Mouse (Mus musculus) kidney, postnatal 4 days (tissue): Measurements from ENCODE around the gene Nuak1.
"Not testable (repeated sequence)": the region's sequence is repeated elsewhere in the genome, so short reads cannot be mapped to it uniquely, and the experiment has no call there.

ENCODE experiments used
- DNase-seq, 2 experiments: peaks; one replicate each; pipeline ENCODE4 v3.0.0; 2021; ENCODE audit warnings: mixed read lengths in 2 of 2

The Nuak1 gene

DNA sequence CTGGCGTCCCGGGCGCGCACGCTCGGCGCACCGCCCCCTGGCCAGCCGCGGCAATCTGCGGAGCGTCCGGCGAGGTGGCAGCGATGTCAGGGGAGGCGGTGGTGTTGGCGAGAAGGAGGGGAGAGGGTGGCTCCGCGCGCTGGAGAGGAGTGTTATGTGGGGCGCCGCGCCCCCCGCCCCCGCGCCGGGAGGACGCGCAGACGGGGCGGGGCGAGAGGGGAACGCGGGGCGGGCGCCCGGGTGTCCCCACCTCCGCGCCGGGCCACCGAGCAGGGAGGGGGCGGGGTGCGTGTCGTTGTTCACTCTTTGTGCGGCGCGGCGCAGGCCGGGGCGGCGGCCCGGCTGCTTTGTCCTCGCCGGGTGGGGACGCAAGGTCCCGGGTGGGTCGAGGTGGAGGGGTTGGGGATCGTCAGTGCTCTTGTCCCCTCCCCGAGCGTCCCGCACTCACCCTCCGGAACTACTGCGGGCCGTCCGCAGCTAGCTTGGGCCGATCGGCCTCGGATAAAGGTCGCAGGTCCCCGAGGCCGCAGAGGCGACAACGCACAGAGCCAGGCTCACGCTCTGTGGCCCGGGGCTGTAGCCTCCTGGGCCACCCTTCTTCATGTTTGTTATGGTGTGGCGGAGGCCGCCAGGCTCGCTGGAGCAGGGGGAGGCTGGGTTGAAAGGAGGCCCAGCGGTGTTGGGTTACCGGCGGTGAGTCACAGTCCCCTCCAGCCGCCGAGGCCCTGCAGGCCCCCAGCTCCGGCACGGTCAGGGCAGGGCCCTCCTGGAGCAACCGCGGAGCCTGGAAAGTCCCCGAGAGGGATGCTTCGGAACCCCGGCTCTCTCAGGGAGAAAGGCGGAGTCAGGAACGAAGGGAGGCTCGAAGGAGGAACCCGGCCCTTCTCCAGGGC is at the start of gene Nuak1:
Nuak1 (minus strand) TSS at position 57 of the 893 bp plus-strand sequence.
- peak; percentile 95 to 97 for DNase-seq

GRCm38 (mm10) chr10:84490115-84490514 is 49.7 kb upstream of the Nuak1 start:
- no peak for DNase-seq

DNA sequence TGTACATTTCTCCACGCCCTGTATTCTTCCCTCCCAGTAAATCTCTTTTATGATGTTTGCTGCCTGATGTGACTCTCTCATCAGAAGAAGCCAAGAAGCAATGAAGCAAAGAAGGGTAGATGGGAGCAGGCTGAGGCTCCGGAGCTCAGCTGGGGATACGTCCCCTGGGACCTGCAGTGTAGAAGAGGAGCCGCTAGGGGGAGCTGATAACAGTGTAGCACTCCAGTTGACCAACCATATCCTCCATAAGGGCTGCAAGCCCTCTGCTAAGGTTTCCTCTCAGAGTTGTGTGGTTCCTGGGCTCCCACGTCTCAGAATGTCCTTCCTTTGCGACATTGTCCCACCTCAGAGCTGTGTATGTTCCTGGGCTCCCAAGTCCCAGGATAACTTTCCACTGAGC is 47.9 kb upstream of the Nuak1 start:
- DNase-seq: peak; percentile 79 to 84

DNA sequence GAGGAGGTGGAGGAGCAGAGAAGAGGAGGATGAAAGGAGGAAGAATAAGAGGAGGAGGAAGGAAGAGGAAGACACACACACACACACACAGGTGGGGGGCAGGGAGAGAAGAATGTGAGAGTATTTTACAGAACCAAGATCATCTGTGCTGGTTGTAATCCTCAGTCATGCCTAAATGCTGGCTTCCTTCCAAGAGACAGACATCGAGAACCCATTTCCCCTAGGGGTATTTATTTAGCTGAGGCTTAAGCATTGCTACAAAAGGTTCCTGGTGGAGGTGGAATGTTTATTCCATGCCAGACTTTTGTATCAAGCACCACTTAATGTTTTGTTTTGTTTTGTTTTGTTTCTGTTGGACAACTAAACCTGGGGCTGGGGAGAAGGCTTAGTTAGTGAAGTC is 44.3 kb upstream of the Nuak1 start:
- DNase-seq: no peak

- no peak for DNase-seq
Observed at GRCm38 (mm10) chr10:84483553-84483952, 43.2 kb upstream of the Nuak1 start.

GRCm38 (mm10) chr10:84483069-84483468 is 42.7 kb upstream of the Nuak1 start:
- DNase-seq: no peak

GRCm38 (mm10) chr10:84482418-84482817 is 42.0 kb upstream of the Nuak1 start:
- not testable (repeated sequence) for DNase-seq

GRCm38 (mm10) chr10:84481327-84481671 is 40.9 kb upstream of the Nuak1 start:
- DNase-seq: peak; percentile 60 to 75

GRCm38 (mm10) chr10:84480667-84481326 is 40.4 kb upstream of the Nuak1 start:
- DNase-seq: no peak

DNA sequence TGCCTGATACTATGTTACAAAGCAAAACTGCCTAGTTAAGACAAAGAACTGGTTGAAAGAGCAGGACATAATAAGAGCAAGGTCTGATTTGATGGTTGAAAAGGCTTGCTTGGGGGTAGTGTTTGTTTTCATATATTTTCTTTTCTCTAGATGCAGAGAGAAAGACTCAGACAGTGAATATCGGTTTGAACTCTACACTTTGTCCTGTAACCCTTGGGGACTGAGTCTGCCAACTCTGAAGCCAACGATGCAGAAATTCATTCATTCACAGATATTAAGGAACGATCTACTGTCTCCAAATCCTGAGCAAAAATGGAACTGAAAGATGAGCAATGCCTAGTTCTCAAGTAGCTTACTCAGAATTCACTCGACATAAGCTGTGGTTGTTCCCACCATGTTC is 39.7 kb upstream of the Nuak1 start:
- no peak for DNase-seq

DNA sequence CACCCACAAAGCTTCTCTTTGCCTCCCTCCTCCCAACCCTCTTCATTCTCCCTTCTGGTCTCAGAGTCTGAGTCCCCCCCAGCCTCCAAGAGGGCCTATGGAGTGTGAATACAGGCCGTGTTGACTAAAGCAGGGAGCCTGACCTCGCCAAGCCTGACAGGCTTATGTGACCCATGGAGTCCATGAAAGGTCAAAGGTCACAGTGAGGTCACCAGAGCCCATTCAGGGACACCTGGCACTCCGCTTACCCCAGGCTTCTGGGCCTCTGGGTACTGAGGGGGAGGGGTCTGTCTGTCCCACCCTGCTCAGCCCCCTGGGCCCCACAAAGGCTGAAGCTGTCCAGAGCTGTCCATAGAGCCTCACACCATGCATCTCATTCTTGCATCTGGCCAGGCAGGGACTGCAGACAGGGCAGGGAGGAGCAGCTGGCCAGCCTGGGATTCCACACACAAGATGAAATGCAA is 37.2 kb upstream of the Nuak1 start:
- DNase-seq: no peak

DNA sequence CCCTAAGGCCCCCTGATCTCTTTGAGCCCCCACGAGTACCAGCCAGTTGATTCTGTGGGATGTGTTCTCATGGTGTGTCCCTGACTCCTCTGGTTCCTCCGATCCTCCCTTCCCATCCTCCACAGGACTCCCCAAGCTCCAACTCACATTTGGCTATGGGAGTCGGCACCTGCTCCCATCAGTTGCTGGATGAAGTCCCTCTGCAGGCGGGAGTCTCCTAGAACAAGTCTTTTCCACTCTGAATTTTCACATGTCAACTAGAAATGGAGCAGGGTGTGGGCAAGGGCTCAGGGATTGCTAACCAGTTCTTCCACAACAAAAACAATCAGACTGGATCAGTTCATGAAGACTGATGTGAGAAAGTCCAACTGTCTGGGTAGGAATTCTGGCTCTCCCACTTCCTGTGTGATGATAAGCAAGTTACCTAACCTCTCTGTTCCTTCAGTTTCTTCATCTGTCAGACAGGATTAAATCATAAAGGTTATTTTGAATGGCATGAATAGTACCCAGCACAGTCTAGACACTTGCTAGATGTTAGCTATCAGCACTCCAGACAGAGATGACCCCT is 36.7 kb upstream of the Nuak1 start:
- DNase-seq: no peak

- no peak for DNase-seq
Observed at GRCm38 (mm10) chr10:84467555-84468164, 27.3 kb upstream of the Nuak1 start.

- no peak for DNase-seq
Observed at GRCm38 (mm10) chr10:84465511-84465910, 25.1 kb upstream of the Nuak1 start.

- DNase-seq: no peak
Observed at GRCm38 (mm10) chr10:84460420-84461101, 20.2 kb upstream of the Nuak1 start.

DNA sequence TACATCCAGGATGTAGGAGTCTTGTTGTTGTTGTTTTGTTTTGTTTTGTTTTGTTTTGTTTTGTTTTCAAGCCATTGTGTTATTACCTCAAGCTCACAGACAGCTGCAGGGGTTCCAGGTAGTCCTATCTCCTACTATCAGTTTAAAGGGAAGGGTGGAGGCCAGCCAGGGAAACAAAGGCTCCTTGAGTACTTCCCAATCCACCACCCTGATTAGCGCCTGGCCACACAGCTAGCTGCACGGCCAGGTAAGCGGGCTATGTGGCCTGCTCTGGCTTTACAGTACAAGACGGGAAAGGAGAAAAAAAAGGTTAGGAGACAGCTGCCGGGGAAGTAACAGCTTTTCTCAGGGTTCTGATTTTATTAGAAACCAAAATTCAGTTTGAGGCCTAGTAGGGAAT is 17.7 kb upstream of the Nuak1 start:
- no peak for DNase-seq

- no peak for DNase-seq
Observed at GRCm38 (mm10) chr10:84457539-84457938, 17.1 kb upstream of the Nuak1 start.

DNA sequence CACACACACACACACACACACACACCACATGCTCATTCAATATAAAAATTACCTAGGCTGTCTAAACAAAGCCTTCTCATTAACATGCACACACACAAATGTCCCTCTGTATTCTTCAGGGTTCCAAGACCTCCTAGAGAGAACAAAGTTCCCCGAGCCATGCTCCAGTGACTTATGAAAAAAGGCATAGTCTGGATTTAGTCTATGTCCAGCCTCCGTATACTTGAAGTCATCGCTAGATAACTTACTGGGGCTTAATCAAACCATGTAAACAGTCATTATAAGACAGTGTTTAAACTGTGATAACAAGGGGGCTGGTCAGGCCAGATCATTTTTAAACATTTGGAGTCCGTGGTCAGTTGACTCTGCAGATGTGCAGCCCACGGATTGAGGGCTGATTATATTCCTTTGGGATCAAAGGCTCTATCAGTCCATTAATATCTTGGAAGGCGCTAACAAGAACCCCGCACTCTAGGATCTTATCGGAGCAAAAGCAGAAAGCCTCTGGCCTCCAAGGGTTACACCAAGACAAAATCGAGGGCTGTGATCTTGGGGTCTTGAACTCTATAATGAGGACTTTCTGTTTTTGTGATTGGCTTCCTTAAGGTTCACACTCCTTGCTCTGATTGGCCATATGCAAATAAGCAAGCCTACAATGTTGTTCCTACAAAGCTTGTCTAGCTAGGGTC is 16.4 kb upstream of the Nuak1 start:
- no peak for DNase-seq

DNA sequence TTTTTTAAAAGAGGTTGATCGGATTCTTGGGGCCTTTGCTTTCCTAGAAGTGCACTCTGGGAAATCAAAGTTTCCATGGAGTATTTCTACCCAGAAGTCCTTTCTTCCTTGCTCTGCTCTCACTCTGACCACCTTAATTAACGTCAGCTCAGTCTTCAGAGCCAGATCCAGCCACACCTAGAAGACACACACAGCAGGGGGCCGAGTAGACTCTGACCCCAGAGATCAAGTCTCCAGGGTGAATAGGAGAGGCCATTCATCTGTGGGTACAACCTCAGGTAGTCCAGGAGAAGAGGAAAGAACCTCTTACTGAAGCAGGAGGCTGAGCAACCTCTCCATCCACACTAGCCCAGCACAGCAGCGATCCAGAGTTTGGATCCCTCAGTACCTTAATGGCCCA is 11.5 kb upstream of the Nuak1 start:
- DNase-seq: no peak

GRCm38 (mm10) chr10:84450654-84451053 is 10.3 kb upstream of the Nuak1 start:
- DNase-seq: peak; percentile 93 to 94

DNA sequence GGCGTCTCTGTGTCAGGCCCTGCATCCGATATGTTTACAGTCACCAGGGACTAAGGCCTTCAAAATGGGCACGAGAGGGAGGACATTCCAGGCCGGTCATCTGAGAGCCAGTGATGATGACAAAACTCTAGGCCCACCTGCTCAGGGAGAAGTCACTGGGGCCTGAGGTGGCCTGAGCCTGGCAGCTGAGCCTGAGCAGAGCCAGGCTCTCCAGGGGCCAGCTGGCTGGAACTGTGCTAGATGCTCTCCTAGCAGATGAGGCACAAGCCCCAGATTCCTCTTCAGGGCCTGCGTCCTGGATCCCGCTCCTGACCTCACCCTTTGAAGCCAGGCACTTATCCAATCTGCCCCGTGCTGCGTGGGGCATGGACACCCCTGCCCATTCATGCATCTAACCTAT is 9.3 kb upstream of the Nuak1 start:
- no peak for DNase-seq

GRCm38 (mm10) chr10:84447411-84447821 is 7.0 kb upstream of the Nuak1 start:
- DNase-seq: no peak
